ENCODE assay signal across 8 mouse cellular contexts in genomic region chr12:112743168-112743975, GRCm38 (mm10). TPM values are rescaled to one million over a fixed set of nuclear protein-coding genes. Genes with fewer than 3 reads are reported as not detected.
DNase-seq lines count a peak whose midpoint lies in the region; ATAC-seq lines count a peak whose summit lies in the region.

No protein-coding gene starts in this region.

- H3K4me2 ChIP-seq in hindbrain, embryonic 16.5 days (ENCODE audit: low read length) = no peak overlapping the region

- H3K4me3 ChIP-seq in hindbrain, embryonic 16.5 days (ENCODE audit: low read length) = no peak overlapping the region

- peak overlapping the region; percentile 26; the same call in 1 of the 2 replicates for H3K27ac ChIP-seq in hindbrain, embryonic 16.5 days (ENCODE audit: low read depth, low read length)

- peak; percentile 62 for ATAC-seq in hindbrain, embryonic 16.5 days
- ATAC-seq in megakaryocyte progenitor cell, adult 5-6 weeks (replicated peaks; ENCODE audit: poor library complexity) = peak; percentile 85

- WGBS in hindbrain, embryonic 16.5 days = 58% methylated on average over 25 of the region's 25 CpGs

- DNase-seq in WW6 (ENCODE audit: low read depth, low spot score) = peak; percentile 49
- peak; percentile 74 to 77 for DNase-seq in cerebellum, postnatal 36 days
- peak; percentile 84 for DNase-seq in gastrocnemius, adult 18-20 months (ENCODE audit: low spot score)
- DNase-seq in left cerebral cortex, adult 8-10 months (ENCODE audit: low spot score in 2 of 2) = peak; percentile 64 to 85
- DNase-seq in right cerebral cortex, postnatal 25 days = peak; percentile 81
- peak; percentile 66 for DNase-seq in yolk sac, embryonic 10.5 days (ENCODE audit: low spot score)

- H3K27me3 ChIP-seq in hindbrain, embryonic 16.5 days (replicated peaks; ENCODE audit: control insufficient read depth, insufficient read depth, low read length) = no peaks in the 10 kb centered on the region

- H3K9me3 ChIP-seq in hindbrain, embryonic 16.5 days (ENCODE audit: control insufficient read depth, low read length) = no peaks in the 10 kb centered on the region

- H3K9ac ChIP-seq in hindbrain, embryonic 16.5 days (ENCODE audit: low read depth, low read length) = peak overlapping the region; percentile 20; the same call in 1 of the 2 replicates

- H3K4me1 ChIP-seq in hindbrain, embryonic 16.5 days (ENCODE audit: control insufficient read depth, insufficient read depth, low read depth, low read length) = peaks cover 12% of the 10 kb centered on the region

- H3K36me3 ChIP-seq in hindbrain, embryonic 16.5 days (ENCODE audit: control insufficient read depth, insufficient read depth, low read length) = peaks cover 30% of the 10 kb centered on the region

RNA-seq across cellular contexts. Expression of gene Pld4, which starts 17.1 kb away (rescaled TPM):
- 1 to 10 TPM; 1.3 to 3.4 TPM for total RNA-seq in gastrocnemius, adult 18-20 months (2021)
- polyA plus RNA-seq in hindbrain, embryonic 16.5 days (2015; fragmentation: Nextera tagmentation; extraction: Ambion mirVana) = 5.6 and 7.0 TPM in 2 replicates
- total RNA-seq in left cerebral cortex, adult 8-10 months (2022) = 10 to 100 TPM in 3 of 4 experiments, 1 to 10 TPM in 1; 10.0 to 22.8 (median 16.5) TPM
- 26.6 and 48.3 TPM in 2 replicates for total RNA-seq in megakaryocyte progenitor cell, adult 5-6 weeks (2015)
- 16.4 and 26.7 TPM in 2 replicates for total RNA-seq in megakaryocyte progenitor cell, adult 5-6 weeks (2017)

RNA-seq across cellular contexts. Expression of gene Cep170b, which starts 23.1 kb away (rescaled TPM):
- total RNA-seq in gastrocnemius, adult 18-20 months (2021) = 10 to 100 TPM in 1 of 2 experiments, 1 to 10 TPM in 1; 9.0 to 12.8 TPM
- polyA plus RNA-seq in hindbrain, embryonic 16.5 days (2015; fragmentation: Nextera tagmentation; extraction: Ambion mirVana) = 29.5 and 30.6 TPM in 2 replicates
- 100 to 1,000 TPM; 252 to 327 (median 295) TPM for total RNA-seq in left cerebral cortex, adult 8-10 months (2022)
- 0.59 and 2.1 TPM in 2 replicates for total RNA-seq in megakaryocyte progenitor cell, adult 5-6 weeks (2015)
- 1.1 and 4.7 TPM in 2 replicates for total RNA-seq in megakaryocyte progenitor cell, adult 5-6 weeks (2017)

RNA-seq across cellular contexts. Expression of gene Ahnak2, which starts 59.1 kb away (rescaled TPM):
- total RNA-seq in gastrocnemius, adult 18-20 months (2021) = 1 to 10 TPM; 7.2 to 7.8 TPM
- 3.4 and 3.7 TPM in 2 replicates for polyA plus RNA-seq in hindbrain, embryonic 16.5 days (2015; fragmentation: Nextera tagmentation; extraction: Ambion mirVana)
- total RNA-seq in left cerebral cortex, adult 8-10 months (2022) = 1 to 10 TPM; 7.5 to 9.3 (median 8.1) TPM
- total RNA-seq in megakaryocyte progenitor cell, adult 5-6 weeks (2015) = not detected in 2 replicates
- not detected in 2 replicates for total RNA-seq in megakaryocyte progenitor cell, adult 5-6 weeks (2017)

Comparison
In these comparisons a context has a peak if more than half of its experiments do, and no peak if none do; other contexts are left out.
1. RNA of gene Cep170b, which starts 23.1 kb away (total RNA-seq): 252 to 327 TPM in left cerebral cortex, adult 8-10 months; 9.0 to 12.8 TPM in gastrocnemius, adult 18-20 months and 0.59 to 4.7 TPM in megakaryocyte progenitor cell, adult 5-6 weeks; every median in the first group is over 10 times any median in the second.
2. RNA of gene Ahnak2, which starts 59.1 kb away (total RNA-seq): 7.5 to 9.3 TPM in left cerebral cortex, adult 8-10 months and 7.2 to 7.8 TPM in gastrocnemius, adult 18-20 months; not detected in megakaryocyte progenitor cell, adult 5-6 weeks; every median in the first group is over 4 times any median in the second.
3. Peak in every context shown above with its lines, with median percentiles within 50 percentile points of each other: DNase-seq.